Mouse (Mus musculus) E14TG2a.4 (cell line): ENCODE data around the gene Dleu7.

Source experiments
- CTCF ChIP-seq: conservative IDR thresholded peaks from 2 replicates; pipeline ENCODE4 v1.5.1; 2014; ENCODE audit warnings: low read length
- NANOG ChIP-seq: IDR thresholded peaks from 2 replicates; pipeline ENCODE4 v1.6.1; 2014; ENCODE audit warnings: borderline replicate concordance, low read length, mixed read lengths
- POU5F1 ChIP-seq: IDR thresholded peaks from 2 replicates; pipeline ENCODE4 v1.6.1; 2014; ENCODE audit warnings: low read length, borderline replicate concordance

DNA sequence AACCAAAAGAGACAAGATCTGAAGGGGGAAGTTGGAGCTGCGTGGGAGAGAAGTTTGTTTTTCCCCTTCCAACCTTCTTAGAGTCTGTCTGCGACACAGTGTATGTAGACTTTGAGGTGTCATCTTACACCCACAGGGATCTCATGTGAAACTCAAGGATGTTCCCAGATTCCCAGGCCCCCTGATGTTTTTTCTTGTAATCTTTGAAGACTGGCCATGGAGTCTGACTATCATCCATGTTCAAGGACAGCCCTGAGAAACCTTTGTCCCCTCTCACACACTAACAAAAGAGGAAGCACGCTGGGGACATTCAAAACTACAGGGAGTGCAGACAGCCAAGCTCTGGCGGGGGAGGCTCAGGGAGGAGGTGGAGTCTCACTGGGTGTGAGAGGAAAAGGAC, 47.3 kb downstream of the Dleu7 start:
- no peak for TF ChIP-seq CTCF
- peak; percentile 58; the same call in 1 of the 2 replicates for TF ChIP-seq NANOG
- no peak for TF ChIP-seq POU5F1
